Mouse (Mus musculus) spleen, adult 10 weeks (tissue): Measurements from ENCODE around the gene Cyb5r2. TPM values are rescaled to one million over a fixed set of nuclear protein-coding genes. Genes with fewer than 3 reads are reported as not detected.

ENCODE experiments used
- polyA plus RNA-seq: library from polyadenylated mRNA; stranded (reverse); fragments of 350-450 nt; fragmentation: Illumina TruSeq; extraction: RNeasy Lipid Tissue Mini Kit (QIAGEN cat#74804); gene quantifications from one replicate; pipeline ENCODE4 v1.2.3, GENCODE M21; 2015; ENCODE audit warnings: low replicate concordance; ENCODE audit not compliant: insufficient read depth

Cyb5r2 gene
- polyA plus RNA-seq, result not detected

DNA sequence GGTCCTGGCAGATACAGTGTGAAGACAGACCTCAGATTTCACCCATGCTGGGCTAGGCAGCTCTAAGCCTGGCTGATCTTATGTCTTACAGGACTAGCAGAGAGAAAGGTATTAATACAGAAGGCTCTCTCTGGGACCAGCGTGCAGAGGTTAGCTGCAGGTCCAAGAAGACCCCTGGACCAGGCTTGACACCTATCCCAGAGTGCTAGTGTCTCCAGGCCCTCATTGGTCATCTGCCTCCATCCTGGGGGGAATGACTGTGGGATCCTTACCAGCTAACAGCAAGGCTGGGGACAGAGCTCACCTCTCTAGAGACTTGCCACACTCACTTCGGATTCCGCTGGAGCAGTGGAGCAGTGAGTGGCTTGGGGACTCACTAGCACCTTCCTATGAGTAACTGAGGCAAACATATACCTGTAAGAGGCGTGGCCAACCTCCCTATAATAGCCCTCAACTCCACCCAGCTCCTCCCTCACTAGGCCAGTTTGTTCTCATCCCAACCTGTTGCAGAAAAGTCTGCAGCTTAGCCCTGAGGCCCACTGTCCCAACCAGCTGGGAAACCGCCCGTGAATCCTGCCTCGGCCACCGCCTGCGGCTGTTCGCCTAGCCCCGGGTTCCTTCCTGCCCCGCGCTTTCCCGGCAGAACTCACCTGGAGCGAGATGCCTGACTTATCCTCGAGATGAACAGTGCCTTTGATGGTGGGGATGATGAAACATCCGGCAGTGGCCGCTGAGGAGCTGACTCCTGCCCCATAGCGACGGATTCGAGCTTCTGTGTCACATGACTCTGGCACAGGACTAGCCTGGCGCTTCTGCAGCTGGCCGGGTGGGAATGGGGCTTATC, at the start of gene Cyb5r2:
TSS of gene Cyb5r2 (minus strand) at position 725 of the 844 bp plus-strand sequence.

DNA sequence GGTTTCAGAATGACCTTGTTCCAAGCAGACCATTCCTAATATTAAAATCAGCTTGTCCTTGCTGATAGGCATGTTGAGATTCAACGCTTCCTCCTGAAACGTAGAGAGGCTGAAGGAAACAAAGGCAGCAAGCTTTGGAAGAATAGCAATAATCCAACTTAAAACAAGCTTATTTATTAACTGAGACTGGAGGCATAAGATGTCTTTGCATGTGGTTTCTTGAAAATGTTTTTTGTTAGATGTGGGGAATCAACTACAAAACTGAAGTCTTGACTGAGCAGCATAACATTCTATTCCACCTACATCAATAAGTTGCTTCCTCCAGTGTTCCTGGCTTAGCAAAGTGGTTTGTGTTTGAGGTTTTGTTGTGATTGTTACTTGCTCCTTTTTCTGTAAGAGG, 43.3 kb upstream of the Cyb5r2 start, which contains the start of gene Ovch2:
TSS of gene Ovch2 (minus strand) at position 101 of the 400 bp plus-strand sequence.

Other genes starting within 250 kb of the Cyb5r2 start
- 11.1 TPM for gene Olfml1, start 190.6 kb downstream of the Cyb5r2 start, polyA plus RNA-seq
- 18.0 TPM for gene Ppfibp2, start 162.8 kb downstream of the Cyb5r2 start, polyA plus RNA-seq
- not detected for gene 5330417H12Rik, start 132.9 kb downstream of the Cyb5r2 start, polyA plus RNA-seq
- not detected for gene Ovch2, start 43.2 kb upstream of the Cyb5r2 start, polyA plus RNA-seq
- not detected for gene Olfr467, start 54.2 kb upstream of the Cyb5r2 start, polyA plus RNA-seq
- not detected for gene Olfr469, start 67.5 kb upstream of the Cyb5r2 start, polyA plus RNA-seq
- not detected for gene Olfr470, start 89.5 kb upstream of the Cyb5r2 start, polyA plus RNA-seq
- not detected for gene Olfr472, start 139.9 kb upstream of the Cyb5r2 start, polyA plus RNA-seq
- gene Olfr473, start 172.4 kb upstream of the Cyb5r2 start, polyA plus RNA-seq, result not detected
- not detected for gene Olfr474, start 196.6 kb upstream of the Cyb5r2 start, polyA plus RNA-seq
- not detected for gene Olfr476, start 206.8 kb upstream of the Cyb5r2 start, polyA plus RNA-seq
- not detected for gene Olfr477, start 228.7 kb upstream of the Cyb5r2 start, polyA plus RNA-seq